Mouse (Mus musculus) heart, postnatal 4 days (tissue): ENCODE measurements around the gene Zdhhc9. TPM values are rescaled to one million over a fixed set of nuclear protein-coding genes. Genes with fewer than 3 reads are reported as not detected.
"Not testable (repeated sequence)": the region's sequence is repeated elsewhere in the genome, so short reads cannot be mapped to it uniquely, and the experiment has no call there.

Experiments used
- DNase-seq: peaks from one replicate; pipeline ENCODE4 v3.0.0; 2021
- total RNA-seq, 2 experiments: library from RNA; stranded (reverse); gene quantifications; 2 replicates each; pipeline ENCODE4 v1.2.3; 2021

The Zdhhc9 gene
- total RNA-seq = 10 to 100 TPM; 26.7 to 30.8 TPM

- DNase-seq = peak; percentile 92
These were observed at the start of gene Zdhhc9 for GRCm38 (mm10) chrX:48208519-48209185. Gene Zdhhc9 (minus strand): TSS chrX:48208878.

DNA sequence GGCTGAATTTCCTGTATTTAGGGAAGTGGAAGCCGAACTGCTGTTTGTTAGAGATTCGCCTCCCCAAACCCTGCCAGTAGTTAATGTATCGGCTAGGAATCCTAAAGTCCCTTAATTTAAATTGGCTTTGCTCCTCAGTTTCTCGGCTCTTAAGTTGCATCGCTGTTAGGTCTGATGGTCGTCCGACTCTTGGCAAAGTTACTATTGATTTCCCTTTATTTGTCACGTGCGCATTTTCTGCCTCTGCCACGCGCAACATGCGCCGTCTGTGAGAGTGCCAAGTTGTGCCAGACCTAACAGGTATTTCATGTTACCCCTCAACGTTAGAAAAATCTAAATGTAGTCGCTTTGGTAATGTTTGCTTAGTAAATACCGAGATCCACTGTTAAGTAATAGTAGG, 48.3 kb upstream of the Zdhhc9 start:
- DNase-seq = no peak

DNA sequence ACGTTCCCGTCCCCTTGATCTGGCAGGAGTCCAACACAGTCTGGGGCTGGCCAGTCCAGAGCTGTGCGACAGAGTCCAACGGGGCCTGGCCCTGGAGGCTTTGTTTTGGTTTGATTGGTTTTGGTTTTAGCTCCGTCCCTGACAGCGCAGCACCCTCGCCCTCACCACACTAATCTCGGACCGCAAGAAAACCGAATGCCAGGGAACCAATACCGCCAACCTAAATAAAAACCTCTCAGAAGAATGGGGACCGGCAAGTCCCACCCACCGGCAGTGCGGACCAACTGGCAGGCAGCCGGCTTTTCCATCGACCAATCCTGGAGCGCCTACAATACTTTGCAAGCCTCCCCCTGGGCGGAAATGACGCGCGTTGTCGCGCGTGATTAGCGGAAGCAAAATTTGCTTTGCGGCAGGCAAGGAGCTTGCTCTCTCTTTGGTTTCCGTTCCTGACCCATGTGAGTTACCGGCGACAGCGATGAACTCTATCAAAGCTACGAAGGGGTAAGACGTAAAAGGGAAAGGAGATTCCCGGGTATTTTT, 47.9 kb upstream of the Zdhhc9 start, which contains the start of gene Utp14a:
Utp14a (plus strand) TSS at position 395 of the 540 bp plus-strand sequence.
- DNase-seq = peak; percentile 98

GRCm38 (mm10) chrX:48255830-48256428, 47.3 kb upstream of the Zdhhc9 start:
- no peak for DNase-seq

DNA sequence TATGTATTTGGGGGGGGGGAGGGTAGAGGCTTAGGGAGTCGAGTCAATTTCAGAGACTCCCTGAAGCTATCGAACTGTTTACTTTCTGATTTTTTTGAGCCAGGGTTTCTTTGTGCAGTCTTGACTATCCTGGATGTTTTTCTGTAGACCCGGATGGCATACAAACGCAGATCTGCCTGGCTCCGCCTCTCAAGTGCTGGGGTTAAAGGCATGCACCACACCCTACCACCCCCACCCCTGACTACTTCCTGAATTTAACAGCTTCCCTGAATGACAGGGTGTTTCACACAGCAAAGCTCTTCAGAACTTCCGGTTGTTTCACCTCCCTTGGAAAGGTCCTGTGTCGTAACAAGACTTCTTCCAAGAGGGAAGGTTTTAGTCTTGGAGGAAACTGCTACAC, 25.7 kb upstream of the Zdhhc9 start:
- DNase-seq = peak; percentile 6

DNA sequence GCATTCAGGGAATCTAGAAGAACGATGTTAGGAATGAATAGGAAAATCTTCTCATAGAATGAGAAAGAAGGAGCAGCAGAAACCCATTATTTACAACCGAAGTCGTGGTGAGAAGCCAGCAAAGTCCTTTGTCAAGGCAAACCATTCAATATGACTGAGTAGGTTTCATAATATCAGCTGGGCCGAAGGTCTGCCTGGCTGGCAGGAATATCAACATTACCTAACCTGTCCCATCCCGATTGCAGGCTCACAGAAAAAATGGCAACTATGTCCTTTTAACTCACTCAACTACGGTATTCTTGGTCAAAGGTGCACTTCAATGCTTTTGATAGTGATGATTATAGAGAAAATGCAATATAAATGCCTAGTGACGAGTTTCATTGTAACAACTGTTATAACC, 17.5 kb upstream of the Zdhhc9 start:
- no peak for DNase-seq

DNA sequence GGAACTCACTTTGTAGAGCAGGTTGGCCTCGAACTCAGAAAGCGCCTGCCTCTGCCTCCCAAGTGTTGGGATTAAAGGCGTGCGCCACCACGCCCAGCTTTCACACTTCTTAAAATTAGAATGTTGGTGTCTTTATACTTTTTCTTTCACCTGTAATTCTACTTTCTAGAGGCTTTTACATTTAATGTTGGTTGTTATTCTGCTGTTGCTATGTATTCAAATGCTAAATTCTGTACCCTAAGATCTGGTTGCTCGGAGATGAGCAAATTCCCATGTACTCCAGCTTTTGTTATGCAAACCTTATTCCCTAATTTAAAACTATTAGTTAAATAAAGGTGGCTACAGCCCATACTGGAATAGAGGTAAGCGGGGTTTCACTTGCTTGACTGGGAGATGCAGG, 14.0 kb upstream of the Zdhhc9 start:
- DNase-seq = no peak

DNA sequence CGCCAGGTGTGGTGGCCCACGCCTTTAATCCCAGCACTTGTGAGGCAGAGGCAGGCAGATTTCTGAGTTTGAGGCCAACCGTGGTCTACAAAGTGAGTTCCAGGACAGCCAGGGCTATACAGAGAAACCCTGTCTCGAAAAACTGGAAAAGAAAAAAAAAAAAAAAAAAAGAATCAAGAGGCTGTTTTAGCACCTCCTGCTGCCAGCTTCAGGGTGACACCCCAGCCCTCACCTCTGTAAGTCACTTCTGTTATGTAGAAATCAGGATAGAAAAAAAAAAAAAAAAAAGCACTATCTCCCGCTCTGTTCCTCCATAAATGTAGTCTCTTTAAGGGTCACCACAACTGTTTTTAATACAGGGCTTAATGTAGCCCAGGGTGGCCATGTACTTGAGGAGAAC, 10.8 kb upstream of the Zdhhc9 start:
- no peak for DNase-seq

DNA sequence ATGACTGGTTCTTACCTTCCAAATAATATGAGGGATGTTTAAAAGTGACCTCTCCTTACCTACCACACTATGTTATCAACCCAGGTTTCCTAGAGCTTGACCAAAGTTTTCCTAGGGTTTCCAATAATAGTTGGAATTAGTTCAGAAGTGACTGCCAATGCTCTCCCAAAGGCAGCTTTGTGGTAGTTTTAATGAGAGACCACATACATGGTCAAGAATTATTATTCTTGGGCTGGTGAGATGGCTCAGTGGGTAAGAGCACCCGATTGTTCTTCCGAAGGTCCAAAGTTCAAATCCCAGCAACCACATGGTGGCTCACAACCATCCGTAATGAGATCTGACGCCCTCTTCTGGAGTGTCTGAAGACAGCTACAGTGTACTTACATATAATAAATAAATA, 1.1 kb upstream of the Zdhhc9 start:
- not testable (repeated sequence) for DNase-seq

DNA sequence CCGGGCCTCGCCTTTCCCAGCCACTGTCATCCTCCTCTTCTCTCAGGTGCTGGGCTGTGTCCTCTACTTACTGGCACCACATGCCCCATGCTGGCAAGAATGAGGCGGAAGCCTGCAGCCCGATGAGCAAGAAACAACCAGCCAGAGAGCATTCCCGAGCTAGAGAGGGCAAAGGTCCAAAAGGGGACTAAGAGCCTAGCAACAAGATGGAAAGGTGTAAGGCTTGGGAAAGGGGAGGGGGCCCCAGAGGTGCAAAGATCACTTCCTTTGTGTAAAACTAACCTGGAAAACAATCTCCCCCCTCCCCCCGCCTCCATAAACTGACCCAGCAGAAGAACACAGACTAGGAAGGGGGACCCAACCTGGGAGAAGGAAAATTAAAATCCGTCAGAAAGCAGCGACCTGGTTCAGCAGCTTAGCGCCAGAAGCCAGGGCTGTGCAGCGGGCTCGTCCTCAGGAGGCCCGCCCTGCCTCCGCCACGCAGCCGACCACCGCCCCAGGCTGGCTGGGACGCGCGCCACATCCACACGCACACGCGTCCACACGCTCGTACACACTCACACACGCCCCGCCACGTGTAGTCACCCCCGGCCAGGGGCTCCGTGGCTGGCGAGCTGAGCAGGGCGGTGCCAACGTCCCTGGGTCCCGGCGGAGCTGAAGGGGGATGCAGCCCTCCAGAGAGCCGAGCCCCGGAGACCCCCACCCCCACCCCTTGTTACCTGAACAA, 754 bp downstream of the Zdhhc9 start:
- peak; percentile 46 for DNase-seq

DNA sequence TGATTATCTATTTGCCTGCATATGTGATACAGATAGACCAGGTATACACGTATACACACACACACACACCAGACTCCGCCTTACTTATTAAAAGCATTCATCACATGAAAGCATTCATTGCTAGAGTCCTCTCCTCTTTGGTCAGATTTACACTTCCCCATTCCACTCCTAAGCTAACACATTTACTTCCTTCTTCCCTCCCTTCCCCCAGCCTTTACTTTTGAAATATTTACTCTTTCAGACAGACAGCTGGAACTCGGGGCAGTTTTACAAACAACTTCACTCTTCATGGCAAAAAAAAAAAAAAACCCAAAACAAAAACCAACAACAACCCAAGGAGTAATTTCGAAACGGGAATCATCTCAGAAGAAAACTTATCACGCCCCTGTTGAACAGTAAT, 4.2 kb downstream of the Zdhhc9 start:
- no peak for DNase-seq

DNA sequence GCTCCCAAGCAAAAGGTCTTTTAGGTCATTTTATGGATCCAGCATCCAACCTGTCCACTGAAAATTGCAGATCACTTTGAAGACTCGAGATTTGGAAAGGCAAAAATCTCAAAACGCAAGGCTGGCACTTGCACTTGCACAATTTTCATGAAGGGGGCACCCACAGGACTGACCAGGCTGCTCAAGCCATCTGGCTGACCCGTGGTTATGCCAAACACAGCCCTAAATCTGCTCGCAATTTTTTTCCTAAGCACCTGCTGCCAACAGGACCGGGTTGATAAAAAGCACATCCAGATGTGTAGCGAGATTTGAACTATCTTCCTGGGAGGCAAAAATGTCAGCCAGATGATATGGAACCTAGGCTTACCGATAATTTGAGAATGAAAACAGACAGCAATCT, 4.9 kb downstream of the Zdhhc9 start:
- DNase-seq = no peak

DNA sequence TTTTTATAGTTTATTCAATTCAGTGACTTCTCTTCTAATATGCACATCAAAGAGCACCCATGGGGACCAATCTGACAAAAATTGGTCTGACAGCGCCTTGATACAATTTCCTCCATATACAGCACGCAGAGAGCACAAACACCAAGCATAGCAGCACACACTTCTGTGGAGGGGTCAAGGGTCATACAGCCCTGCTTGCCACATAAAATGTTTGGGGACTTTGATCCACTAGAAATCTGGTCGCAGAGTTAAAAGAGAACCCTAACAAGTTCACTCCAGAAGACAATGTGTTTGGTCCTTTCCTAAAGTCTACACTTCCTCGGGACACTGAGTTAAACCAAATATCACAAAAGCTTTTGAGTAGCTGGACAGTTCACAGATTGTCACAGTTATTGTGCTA, 5.7 kb downstream of the Zdhhc9 start:
- no peak for DNase-seq

GRCm38 (mm10) chrX:48202436-48202835, 6.2 kb downstream of the Zdhhc9 start:
- DNase-seq = no peak

GRCm38 (mm10) chrX:48201973-48202372, 6.7 kb downstream of the Zdhhc9 start:
- DNase-seq = no peak

DNA sequence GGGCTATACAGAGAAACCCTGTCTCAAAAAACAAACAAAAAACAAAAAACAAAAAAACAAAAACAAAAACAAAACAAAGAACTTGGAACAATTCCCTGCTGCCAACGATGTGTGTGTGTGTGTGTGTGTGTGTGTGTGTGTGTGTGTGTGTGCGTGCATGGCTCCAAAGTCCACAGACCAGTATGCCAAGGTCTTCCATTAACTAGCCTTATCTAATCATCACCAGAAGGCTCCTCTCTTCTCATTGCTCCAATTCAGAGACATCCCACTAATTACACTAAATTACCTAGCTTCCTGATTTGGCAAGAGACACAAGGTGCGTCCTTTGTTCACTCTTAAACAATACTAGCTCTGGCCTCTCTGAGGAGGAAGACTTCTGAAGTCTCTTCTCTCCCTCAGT, 8.0 kb downstream of the Zdhhc9 start:
- DNase-seq = no peak

DNA sequence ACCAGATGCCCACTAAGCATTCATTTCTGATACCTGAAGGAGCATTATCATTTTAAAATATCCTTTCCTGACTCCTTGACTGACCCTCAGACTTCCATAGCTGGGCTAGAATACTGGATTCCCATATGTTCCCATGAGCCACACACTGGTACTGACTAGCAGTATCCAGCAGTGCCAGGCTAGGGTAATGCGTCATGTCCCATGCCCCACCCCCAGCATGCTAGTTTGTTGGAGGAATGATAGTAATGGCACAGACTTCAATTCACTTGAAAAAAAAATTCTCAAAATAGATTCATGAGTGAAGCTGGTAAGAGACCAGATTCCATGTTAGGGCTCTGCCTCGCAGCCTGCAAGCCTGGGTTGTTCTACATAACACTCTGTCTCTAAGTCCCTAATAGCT, 9.7 kb downstream of the Zdhhc9 start:
- peak; percentile 61 for DNase-seq

- DNase-seq = no peak
These were observed 10.8 kb downstream of the Zdhhc9 start for GRCm38 (mm10) chrX:48197856-48198255.

- no peak for DNase-seq
These were observed 15.2 kb downstream of the Zdhhc9 start for GRCm38 (mm10) chrX:48193235-48194152.

DNA sequence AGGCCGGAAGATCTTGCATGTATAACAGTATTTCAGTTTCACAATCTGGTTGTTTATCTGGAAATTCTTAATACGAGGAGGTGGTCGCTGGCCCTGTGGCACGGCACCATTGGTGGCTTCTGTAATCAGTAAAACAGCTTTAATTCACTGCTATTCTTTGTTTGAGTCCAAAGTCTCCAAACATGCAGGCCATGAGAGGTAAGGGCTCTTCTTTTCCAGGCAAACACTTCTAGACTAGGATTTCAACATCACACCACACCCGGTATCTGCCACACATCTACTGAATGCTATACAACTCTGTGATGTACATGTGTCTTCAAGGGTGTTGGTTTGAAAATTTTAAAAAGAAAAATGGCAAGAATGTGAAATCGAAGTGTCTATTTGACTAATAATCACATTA, 17.4 kb downstream of the Zdhhc9 start:
- DNase-seq = no peak

DNA sequence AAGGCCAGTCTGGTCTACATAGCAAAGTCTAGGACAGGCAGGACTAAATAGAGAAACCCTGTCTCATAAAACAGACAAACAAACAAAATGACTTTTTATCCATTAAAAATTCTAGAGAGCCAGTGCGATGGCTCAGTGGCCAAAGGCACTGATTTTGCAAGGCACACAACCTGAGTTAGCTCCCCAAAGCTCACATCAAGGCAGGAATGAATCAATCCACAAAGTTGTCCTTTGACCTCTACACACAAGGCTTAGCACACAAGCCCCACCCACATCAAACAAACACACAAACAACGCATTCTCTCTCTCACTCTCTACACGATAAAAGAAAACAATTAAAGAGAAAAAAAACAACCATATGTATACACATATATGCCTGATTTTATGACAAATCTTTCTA, 24.0 kb downstream of the Zdhhc9 start:
- DNase-seq = no peak

DNA sequence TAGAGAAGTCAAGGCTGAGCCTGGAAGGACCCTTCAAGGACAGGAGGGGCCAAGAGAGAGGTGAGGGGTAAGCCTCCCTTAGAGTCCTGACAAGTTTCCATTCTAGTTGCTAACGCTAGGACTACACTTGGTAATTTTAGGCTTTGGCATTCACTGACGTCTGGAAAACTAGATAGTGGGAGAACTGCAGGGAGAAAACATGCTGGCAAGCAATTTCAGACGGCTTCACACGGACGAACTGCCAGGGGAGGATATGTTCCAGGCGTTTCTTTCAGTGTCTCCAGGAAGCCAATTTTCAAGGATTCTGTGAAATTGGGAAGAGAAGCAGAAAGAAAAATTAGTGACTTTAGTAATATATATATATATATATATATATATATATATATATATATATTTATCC, 26.8 kb downstream of the Zdhhc9 start:
- no peak for DNase-seq
